Mouse (Mus musculus) Patski (cell line): Measurements from ENCODE around the gene Fancd2. TPM values are rescaled to one million over a fixed set of nuclear protein-coding genes. Genes with fewer than 3 reads are reported as not detected.

ENCODE experiments used
- ATAC-seq: fragments of 100-300 bp; one replicate; pipeline ENCODE4 v1.8.0; 2021
- CTCF ChIA-PET: fragments of 350-600 bp; sonication (Branson Sonifier 250); formaldehyde crosslinking; loops from one replicate; lab custom pipeline; 2022; ENCODE audit warnings: inconsistent platforms; lab: Charles Lee
- POLR2A ChIA-PET: fragments of 350-600 bp; sonication (Branson Sonifier 250); formaldehyde crosslinking; loops from one replicate; lab custom pipeline; 2022; ENCODE audit warnings: antibody characterized with exemption, inconsistent platforms; lab: Charles Lee
- DNase-seq: peaks from one replicate; pipeline ENCODE4 v3.0.0-alpha.2; 2011; ENCODE audit warnings: low read depth, low spot score
- H3K27me3 ChIP-seq: fragments of 371-371 bp; one replicate; pipeline ENCODE4 v1.5.1; 2021
- CTCF ChIP-seq: fragments of 100-300 bp; IDR thresholded peaks from one replicate; pipeline ENCODE4 v1.5.1; 2021
- in situ Hi-C: fragments of 300-500 bp; cut with MboI; formaldehyde crosslinking; loops from 3 replicates; pipeline ENCODE4 v1.11.1; 2018; ENCODE audit warnings: low pct_unique_long_range_greater_than_20kb, mixed read lengths
- polyA plus RNA-seq: library from polyadenylated mRNA; unstranded; gene quantifications from one replicate; pipeline ENCODE4 v1.2.3, GENCODE M21; 2021

Fancd2 gene
- polyA plus RNA-seq, 1 experiment from 2014 or later = 8.2 TPM

GRCm38 (mm10) chr6:113583023-113583422 is 51.5 kb downstream of the Fancd2 start:
- no peak for ATAC-seq
- DNase-seq = no peak
- no peak for TF ChIP-seq CTCF
- POLR2A ChIA-PET = no interaction called here
- CTCF ChIA-PET = interaction anchor here (1.5 kb wide), 1 partner anchor 44 kb away, joined by 3 read pairs; no protein-coding TSS in a partner anchor
- no peaks in the 10 kb centered on the region for H3K27me3 ChIP-seq
- in situ Hi-C loops = no loop called here

DNA sequence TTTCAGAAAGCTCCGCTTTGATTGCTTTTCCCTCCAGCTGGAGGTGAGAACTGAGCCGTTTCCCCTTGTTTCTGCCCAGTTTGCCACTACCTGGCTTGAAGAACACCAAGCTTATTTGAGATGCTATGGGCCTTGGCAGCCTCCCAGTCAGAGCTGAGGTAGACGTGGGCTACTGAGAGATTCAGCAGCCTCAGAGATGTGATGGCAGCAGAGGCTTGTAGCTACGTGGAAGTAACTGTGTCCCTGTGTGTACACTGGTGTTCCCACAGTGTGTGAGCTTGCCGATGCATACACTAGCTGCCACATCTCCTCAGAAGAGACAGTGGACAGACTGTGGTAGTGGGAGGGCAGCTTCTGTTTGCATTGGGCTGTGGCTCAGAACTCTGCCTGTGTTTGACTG is 53.6 kb downstream of the Fancd2 start:
- DNase-seq (no peak), ATAC-seq (no peak)
- CTCF ChIA-PET = no interaction called here
- no peak for TF ChIP-seq CTCF
- in situ Hi-C loops = no loop called here
- POLR2A ChIA-PET = no interaction called here
- H3K27me3 ChIP-seq = no peaks in the 10 kb centered on the region

DNA sequence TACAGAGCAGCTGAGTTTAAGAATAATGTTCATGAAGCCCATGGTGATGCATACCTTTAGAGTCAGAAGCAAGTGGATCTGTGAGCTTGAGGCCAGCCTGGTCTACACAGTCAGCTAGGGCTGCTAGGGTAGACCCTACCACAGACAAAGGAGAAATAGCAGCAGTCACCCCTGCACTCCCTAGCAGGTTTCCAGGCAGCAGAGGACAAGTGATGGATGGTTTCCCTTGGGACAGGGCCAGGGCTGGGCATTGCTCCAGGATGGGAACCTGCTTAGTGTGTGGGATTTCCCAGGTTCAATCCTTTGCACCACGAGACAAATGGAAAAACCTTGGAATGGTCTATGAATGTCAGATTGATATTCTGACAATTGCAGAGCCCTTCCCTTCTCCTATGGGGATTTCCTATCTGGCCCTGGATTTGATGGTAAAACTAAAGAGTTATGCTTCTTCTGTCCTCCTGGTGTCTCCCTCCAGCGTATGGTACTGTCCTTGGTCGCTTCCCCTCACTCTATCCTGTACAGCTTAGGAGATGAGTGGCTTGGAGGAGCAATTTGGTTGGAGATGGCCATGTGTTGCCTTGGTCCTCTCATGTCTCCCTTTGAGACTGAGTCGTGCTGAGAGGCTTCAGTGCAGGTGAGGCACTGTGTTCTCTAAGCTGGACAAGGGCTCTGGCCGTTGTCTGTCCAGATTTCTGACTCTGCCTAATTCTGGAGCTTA is 55.1 kb downstream of the Fancd2 start:
- no peak for TF ChIP-seq CTCF
- DNase-seq (peak; percentile 25), ATAC-seq (peak; percentile 57)
- ChIA-PET CTCF (interaction anchor here (1.5 kb wide), 1 partner anchor 26 kb away, joined by 4 read pairs; no protein-coding TSS in a partner anchor), POLR2A (no interaction called here)
- in situ Hi-C loops = no loop called here
- H3K27me3 ChIP-seq = no peaks in the 10 kb centered on the region

GRCm38 (mm10) chr6:113592637-113593036 is 61.2 kb downstream of the Fancd2 start:
- ChIA-PET POLR2A (no interaction called here), CTCF (interaction anchor here (1.0 to 1.9 kb wide), 3 partner anchors 12 to 46 kb away, joined by 3 to 5 read pairs (median 3); partner anchors contain the start of gene Brk1)
- peak; percentile 78 for ATAC-seq
- TF ChIP-seq CTCF = no peak
- no peaks in the 10 kb centered on the region for H3K27me3 ChIP-seq
- in situ Hi-C loops = no loop called here
- peak; percentile 63 for DNase-seq

GRCm38 (mm10) chr6:113597945-113598344 is 66.5 kb downstream of the Fancd2 start:
- DNase-seq (no peak), ATAC-seq (no peak)
- in situ Hi-C loops = no loop called here
- CTCF ChIA-PET = no interaction called here
- POLR2A ChIA-PET = no interaction called here
- no peaks in the 10 kb centered on the region for H3K27me3 ChIP-seq
- no peak for TF ChIP-seq CTCF

- DNase-seq (no peak), ATAC-seq (no peak)
- in situ Hi-C loops = no loop called here
- no peaks in the 10 kb centered on the region for H3K27me3 ChIP-seq
- TF ChIP-seq CTCF = no peak
- ChIA-PET CTCF (no interaction called here), POLR2A (no interaction called here)
Observed at GRCm38 (mm10) chr6:113599833-113600232, 68.4 kb downstream of the Fancd2 start.

DNA sequence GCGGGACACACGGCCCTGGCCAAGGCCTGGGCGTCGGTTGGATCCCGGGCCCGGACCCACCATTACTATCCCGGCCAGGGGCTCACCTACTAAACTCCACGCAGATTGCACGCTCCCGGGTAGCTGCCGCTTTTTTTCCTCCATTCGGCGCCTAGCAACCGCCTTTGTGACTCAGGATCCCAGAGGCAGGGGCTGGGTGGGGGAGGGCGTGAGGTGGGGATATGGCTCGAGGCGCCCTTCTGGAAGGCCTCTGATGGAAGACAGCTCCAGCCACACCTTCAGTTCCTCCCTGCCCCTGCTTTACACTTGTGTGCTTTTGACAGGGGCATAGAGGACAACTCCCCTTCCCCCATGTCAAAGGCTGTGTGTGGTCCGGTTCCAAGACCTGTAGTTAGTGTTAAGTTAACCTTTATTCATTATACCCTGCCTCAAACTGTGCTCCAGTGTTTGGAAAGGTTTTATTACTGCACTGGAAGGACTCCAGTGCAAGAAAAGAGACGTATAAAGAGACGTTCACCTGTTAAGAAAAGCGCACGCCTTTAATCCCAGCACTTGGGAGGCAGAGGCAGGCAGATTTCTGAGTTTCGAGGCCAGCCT is 69.2 kb downstream of the Fancd2 start, which contains the start of gene Fancd2os:
TSS of gene Fancd2os (minus strand) at position 173 of the 597 bp plus-strand sequence.
- ATAC-seq (no peak), DNase-seq (no peak)
- CTCF ChIA-PET = no interaction called here
- TF ChIP-seq CTCF = no peak
- no peaks in the 10 kb centered on the region for H3K27me3 ChIP-seq
- in situ Hi-C loops = no loop called here
- POLR2A ChIA-PET = no interaction called here

- no peaks in the 10 kb centered on the region for H3K27me3 ChIP-seq
- no peak for ATAC-seq
- ChIA-PET POLR2A (no interaction called here), CTCF (no interaction called here)
- TF ChIP-seq CTCF = no peak
- DNase-seq = no peak
- in situ Hi-C loops = no loop called here
Observed at GRCm38 (mm10) chr6:113602821-113603220, 71.3 kb downstream of the Fancd2 start.

DNA sequence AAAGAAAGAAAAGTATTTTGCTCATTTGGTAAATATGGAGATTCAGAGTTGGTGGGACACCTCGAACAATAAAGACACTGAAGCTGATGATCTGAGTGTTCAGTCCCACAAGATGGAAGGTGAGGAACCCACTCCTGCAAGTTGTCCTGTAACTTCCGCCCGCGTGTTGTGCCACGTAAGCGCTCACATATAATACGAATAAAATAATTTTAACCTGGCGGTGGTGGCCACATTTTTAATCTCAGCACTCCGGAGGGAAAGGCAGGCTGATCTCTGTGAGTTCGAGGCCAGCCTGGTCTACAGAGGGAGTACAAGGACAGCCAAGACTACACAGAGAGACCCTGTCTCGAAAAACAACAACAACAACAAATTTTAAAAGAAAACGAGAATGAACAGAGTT is 72.5 kb downstream of the Fancd2 start:
- ATAC-seq (no peak), DNase-seq (no peak)
- ChIA-PET CTCF (interaction anchor here (0.8 to 0.9 kb wide), 2 partner anchors 11 to 66 kb away, joined by 3 to 5 read pairs; no protein-coding TSS in a partner anchor), POLR2A (no interaction called here)
- no peak for TF ChIP-seq CTCF
- no peaks in the 10 kb centered on the region for H3K27me3 ChIP-seq
- in situ Hi-C loops = no loop called here

DNA sequence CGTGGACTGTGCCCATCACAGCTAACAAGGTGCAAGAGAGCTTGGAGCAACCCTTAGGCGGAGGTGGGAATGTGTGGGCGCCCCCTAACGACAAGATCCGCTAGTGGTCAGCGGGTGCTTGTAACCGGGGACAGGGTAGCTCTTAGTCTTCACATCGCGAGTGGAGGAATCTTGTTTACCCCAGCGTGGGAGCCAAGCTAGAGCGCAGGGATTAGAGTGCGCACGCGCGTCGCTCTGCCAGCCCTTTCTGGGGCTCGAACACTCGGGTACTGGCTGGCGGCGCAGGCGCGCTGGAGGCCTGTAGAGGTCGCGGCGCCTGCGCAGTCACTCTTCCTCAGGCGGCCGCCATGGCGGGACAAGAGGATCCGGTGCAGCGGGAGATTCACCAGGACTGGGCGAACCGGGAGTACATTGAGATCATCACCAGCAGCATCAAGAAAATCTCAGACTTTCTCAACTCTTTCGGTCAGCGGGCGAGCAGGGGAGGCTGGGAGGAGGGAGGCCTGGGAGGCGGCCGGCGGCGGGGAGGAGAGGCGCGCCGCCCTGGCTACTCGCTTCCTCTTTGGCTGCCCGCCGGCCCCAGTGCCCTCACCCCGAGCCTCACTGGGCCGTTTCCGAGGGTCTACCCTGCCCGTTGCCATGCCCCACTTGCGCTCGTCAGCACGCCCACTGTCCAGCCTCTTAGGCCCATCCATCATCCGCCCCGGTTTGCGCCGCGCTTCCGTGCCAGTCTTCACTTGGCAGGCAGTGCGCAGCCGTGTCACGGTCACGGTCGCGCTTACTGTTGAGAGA is 73.1 kb downstream of the Fancd2 start, which contains the start of gene Brk1:
TSS of gene Brk1 (plus strand) at position 341 of the 792 bp plus-strand sequence.
- POLR2A ChIA-PET = no interaction called here
- no peaks in the 10 kb centered on the region for H3K27me3 ChIP-seq
- CTCF ChIA-PET = interaction anchor here (0.8 to 0.9 kb wide), 2 partner anchors 11 to 67 kb away, joined by 3 to 5 read pairs; no protein-coding TSS in a partner anchor
- ATAC-seq (peak; percentile 58), DNase-seq (no peak)
- in situ Hi-C loops = no loop called here
- peak; percentile 63 for TF ChIP-seq CTCF
